Mouse (Mus musculus) embryonic fibroblast, embryonic 13.5 days (primary cell): ENCODE measurements around the gene Mdp1.

Source experiments
- CTCF ChIP-seq: IDR thresholded peaks from 2 replicates; pipeline ENCODE4 v1.5.1; 2011; ENCODE audit warnings: mild to moderate bottlenecking, control low read depth, low read length, moderate library complexity, borderline replicate concordance; ENCODE audit not compliant: insufficient read depth
- POLR2A ChIP-seq: IDR thresholded peaks from 2 replicates; pipeline ENCODE4 v1.6.1; 2011; ENCODE audit warnings: low read depth, mild to moderate bottlenecking, control low read depth, low read length, moderate library complexity

- TF ChIP-seq CTCF (no peak), POLR2A (peak; percentile 49)
These were observed 17.0 kb downstream of the Mdp1 start, which contains the start of gene Tm9sf1 for GRCm38 (mm10) chr14:55643060-55643907.
